Comparison of ENCODE assay signal across 8 mouse cellular contexts in genomic region chr7:38111996-38112395, GRCm38 (mm10). TPM values are rescaled to one million over a fixed set of nuclear protein-coding genes. Genes with fewer than 3 reads are reported as not detected.
A peak's percentile ranks its signal among the peaks of the same experiment; 100 is the strongest.
DNase-seq lines count a peak whose midpoint lies in the region; ATAC-seq lines count a peak whose summit lies in the region.

No protein-coding gene starts in this region.

- peak overlapping the region; percentile 85 for H3K27ac ChIP-seq in embryonic facial prominence, embryonic 13.5 days
- peak overlapping the region; percentile 83 for H3K27ac ChIP-seq in limb, embryonic 15.5 days

- ATAC-seq in embryonic facial prominence, embryonic 13.5 days (ENCODE audit: insufficient number of reproducible peaks, insufficient read depth, low FRiP score, low TSS enrichment, low read depth) = peak; percentile 79
- peak; percentile 78 for ATAC-seq in limb, embryonic 15.5 days (ENCODE audit: insufficient number of reproducible peaks, low FRiP score, low TSS enrichment, low read depth)

- H3K4me1 ChIP-seq in embryonic facial prominence, embryonic 13.5 days = peaks cover 24% of the 10 kb centered on the region
- H3K4me1 ChIP-seq in limb, embryonic 15.5 days = peaks cover 21% of the 10 kb centered on the region

- H3K4me2 ChIP-seq in embryonic facial prominence, embryonic 13.5 days = peak overlapping the region; percentile 24
- no peak overlapping the region for H3K4me2 ChIP-seq in limb, embryonic 15.5 days

- H3K9me3 ChIP-seq in embryonic facial prominence, embryonic 13.5 days = no peaks in the 10 kb centered on the region
- H3K9me3 ChIP-seq in limb, embryonic 15.5 days = no peaks in the 10 kb centered on the region

- H3K36me3 ChIP-seq in embryonic facial prominence, embryonic 13.5 days = no peaks in the 10 kb centered on the region
- H3K36me3 ChIP-seq in limb, embryonic 15.5 days = no peaks in the 10 kb centered on the region

- H3K27me3 ChIP-seq in embryonic facial prominence, embryonic 13.5 days = no peaks in the 10 kb centered on the region
- no peaks in the 10 kb centered on the region for H3K27me3 ChIP-seq in limb, embryonic 15.5 days

- H3K4me3 ChIP-seq in embryonic facial prominence, embryonic 13.5 days = no peak overlapping the region
- no peak overlapping the region for H3K4me3 ChIP-seq in limb, embryonic 15.5 days

- DNase-seq in adrenal gland, adult (ENCODE audit: inconsistent age in 2 of 2, low spot score in 1 of 2) = peak; percentile 33 to 41
- no peak for DNase-seq in adrenal gland, adult 18-20 months (ENCODE audit: low spot score in 2 of 2)
- DNase-seq in Muller cell, postnatal 12 days (ENCODE audit: inconsistent ontology term) = peak; percentile 93
- peak; percentile 53 for DNase-seq in hindlimb bud, embryonic 11.5 days (ENCODE audit: extremely low spot score, low read depth, low spot score)
- DNase-seq in retina, embryonic 14.5 days (ENCODE audit: low spot score) = peak; percentile 56
- DNase-seq in right cerebral cortex, adult 2 months (ENCODE audit: low spot score in 2 of 2) = no peak

- no peak overlapping the region for H3K9ac ChIP-seq in embryonic facial prominence, embryonic 13.5 days
- no peak overlapping the region for H3K9ac ChIP-seq in limb, embryonic 15.5 days

- 27% methylated on average over 3 of the region's 3 CpGs for WGBS in embryonic facial prominence, embryonic 13.5 days
- 24% methylated on average over 3 of the region's 3 CpGs for WGBS in limb, embryonic 15.5 days

RNA-seq across cellular contexts. Expression of gene Ccne1, which starts 4.7 kb away (rescaled TPM):
- 1 to 10 TPM; 7.7 to 8.9 TPM for total RNA-seq in adrenal gland, adult 18-20 months (2021)
- 55.2 and 61.4 TPM in 2 replicates for polyA plus RNA-seq in embryonic facial prominence, embryonic 13.5 days (2015; fragmentation: Nextera tagmentation; extraction: Ambion mirVana)
- polyA plus RNA-seq in limb, embryonic 15.5 days (2015; fragmentation: Nextera tagmentation; extraction: Ambion mirVana) = 55.6 and 62.3 TPM in 2 replicates

Comparison
In these comparisons a context has a peak if more than half of its experiments do, and no peak if none do; other contexts are left out.
1. DNase-seq: peak in adrenal gland, adult (2 of 2), Muller cell, postnatal 12 days (single experiment), hindlimb bud, embryonic 11.5 days (single experiment) and retina, embryonic 14.5 days (single experiment); none in adrenal gland, adult 18-20 months (0 of 2) and right cerebral cortex, adult 2 months (0 of 2).